Mouse (Mus musculus): ENCODE measurements around the gene 2810408A11Rik. TPM values are rescaled to one million over a fixed set of nuclear protein-coding genes. Genes with fewer than 3 reads are reported as not detected.

2810408A11Rik gene
- total RNA-seq (2012; rRNA removed) (0.69 and 0.81 TPM in 2 replicates), polyA plus RNA-seq (2012; ENCODE audit: insufficient read depth in 1 of 2, insufficient read length in 2 of 2, low read depth in 1 of 2, low replicate concordance in 2 of 2, missing spikeins in 1 of 2) (1 to 10 TPM in 1 of 2 experiments, not detected in 1; 1.3 TPM)

- Histone ChIP-seq H3K79me2 (ENCODE audit: control insufficient read depth, insufficient read depth, low read length, poor library complexity) (peaks cover 18% of the 10 kb centered on the region), H3K9ac (ENCODE audit: control insufficient read depth, low read depth, low read length, poor library complexity, severe bottlenecking) (peak within 1 kb of the TSS; percentile 81), H3K4me3 (ENCODE audit: control insufficient read depth in 1 of 2, insufficient read depth in 1 of 2, low read depth in 2 of 2, low read length in 2 of 2) (peak within 1 kb of the TSS; percentile 65 to 77), H3K27ac (ENCODE audit: control insufficient read depth, low read depth, low read length) (peak within 1 kb of the TSS; percentile 95), H3K4me1 (ENCODE audit: control insufficient read depth in 1 of 2, insufficient read depth in 2 of 2, low read length in 2 of 2) (peaks cover 0 to 13% of the 10 kb centered on the region in 2 experiments; a peak in 2 of 4 replicates), H3K36me3 (ENCODE audit: control insufficient read depth in 1 of 2, insufficient read depth in 2 of 2, low read length in 2 of 2) (peaks cover 3% of the 10 kb centered on the region in 2 experiments; a peak in 3 of 4 replicates), H3K9me3 (replicated peaks; ENCODE audit: insufficient read depth, low read length) (no peaks in the 10 kb centered on the region), H3K27me3 (ENCODE audit: control insufficient read depth in 1 of 2, insufficient read depth in 2 of 2, low read length in 2 of 2) (no peaks in the 10 kb centered on the region)
- DNase-seq (ENCODE audit: low read depth, low spot score): peak; percentile 99
- TF ChIP-seq KAT2A (conservative IDR thresholded peaks at IDR 0.05; ENCODE audit: low read depth, low read length): no peak; the same call in 1 of the 2 replicates
- TF ChIP-seq CTCF (IDR thresholded peaks at IDR 0.05 in 2 of 3, conservative IDR thresholded peaks at IDR 0.05 in 1 of 3; ENCODE audit: control insufficient read depth in 1 of 3, insufficient read depth in 1 of 3, low read depth in 2 of 3, low read length in 3 of 3, poor library complexity in 1 of 3, severe bottlenecking in 1 of 3): no peak
- TF ChIP-seq ZMIZ1 (IDR thresholded peaks at IDR 0.05; ENCODE audit: low read depth, low read length): peak; percentile 97
- no peak for TF ChIP-seq NRF1 (IDR thresholded peaks at IDR 0.05; ENCODE audit: insufficient read depth, low read depth, low read length, poor library complexity, severe bottlenecking)
- peak; percentile 75 for TF ChIP-seq TCF12 (IDR thresholded peaks at IDR 0.05; ENCODE audit: low read depth, low read length)
- TF ChIP-seq MXI1 (IDR thresholded peaks at IDR 0.05; ENCODE audit: low read depth, low read length): no peak
- no peak for TF ChIP-seq GATA1 (IDR thresholded peaks at IDR 0.05; ENCODE audit: low read depth, low read length)
- TF ChIP-seq USF1 (IDR thresholded peaks at IDR 0.05; ENCODE audit: low read depth, low read length): peak; percentile 23; the same call in 1 of the 2 replicates
- TF ChIP-seq GABPA (IDR thresholded peaks at IDR 0.05; ENCODE audit: low read depth, low read length): no peak
- no peak for TF ChIP-seq RAD21 (IDR thresholded peaks at IDR 0.05; ENCODE audit: low read depth, low read length)
- TF ChIP-seq SIN3A (IDR thresholded peaks at IDR 0.05; ENCODE audit: low read length): peak; percentile 8; the same call in 1 of the 2 replicates
- peak; percentile 92 to 99 for TF ChIP-seq POLR2A (IDR thresholded peaks at IDR 0.05; ENCODE audit: control insufficient read depth in 1 of 2, insufficient read depth in 1 of 2, low read depth in 1 of 2, low read length in 2 of 2, poor library complexity in 1 of 2)
- TF ChIP-seq EP300 (IDR thresholded peaks at IDR 0.05; ENCODE audit: low read depth in 1 of 2, low read length in 2 of 2): no peak
- no peak for TF ChIP-seq BHLHE40 (IDR thresholded peaks at IDR 0.05; ENCODE audit: borderline replicate concordance, low read depth, low read length)
- TF ChIP-seq ZNF384 (IDR thresholded peaks at IDR 0.05; ENCODE audit: low read depth, low read length): no peak
- TF ChIP-seq ZC3H11A (IDR thresholded peaks at IDR 0.05; ENCODE audit: low read depth, low read length): no peak
- no peak for TF ChIP-seq MAZ (IDR thresholded peaks at IDR 0.05; ENCODE audit: low read depth, low read length)
- peak; percentile 98 for TF ChIP-seq NELFE (IDR thresholded peaks at IDR 0.05; ENCODE audit: low read depth, low read length)
- no peak for TF ChIP-seq MAFK (IDR thresholded peaks at IDR 0.05; ENCODE audit: borderline replicate concordance, low read depth, low read length)
- no peak for TF ChIP-seq TAL1 (IDR thresholded peaks at IDR 0.05; ENCODE audit: low read length)
- TF ChIP-seq ZKSCAN1 (IDR thresholded peaks at IDR 0.05; ENCODE audit: low read depth, low read length): no peak
- no peak for TF ChIP-seq MEF2A (IDR thresholded peaks at IDR 0.05; ENCODE audit: extremely low read depth, insufficient replicate concordance, low read depth, low read length, poor library complexity, severe bottlenecking)
- peak; percentile 99 for TF ChIP-seq POLR2AphosphoS2 (IDR thresholded peaks at IDR 0.05; ENCODE audit: low read length)
- TF ChIP-seq UBTF (IDR thresholded peaks at IDR 0.05; ENCODE audit: borderline replicate concordance, insufficient read depth, low read depth, low read length): 0 out of 2 replicates have a peak, but pooled peaks have one; percentile 31
- peak; percentile 90 for TF ChIP-seq TBP (IDR thresholded peaks at IDR 0.05; ENCODE audit: low read depth, low read length)
- no peak for TF ChIP-seq MYB (IDR thresholded peaks at IDR 0.05; ENCODE audit: low read depth, low read length)
- no peak for TF ChIP-seq CHD2 (IDR thresholded peaks at IDR 0.05; ENCODE audit: low read length)
- no peak for TF ChIP-seq ELF1 (IDR thresholded peaks at IDR 0.05; ENCODE audit: low read depth, low read length)
- no peak for TF ChIP-seq SMC3 (IDR thresholded peaks at IDR 0.05; ENCODE audit: low read depth, low read length)
- no peak for TF ChIP-seq HCFC1 (IDR thresholded peaks at IDR 0.05; ENCODE audit: low read depth, low read length)
- no peak; the same call in 1 of the 2 replicates for TF ChIP-seq JUND (IDR thresholded peaks at IDR 0.05; ENCODE audit: low read depth, low read length)
- peak; percentile 98 for TF ChIP-seq CHD1 (IDR thresholded peaks at IDR 0.05; ENCODE audit: low read depth, low read length)
- TF ChIP-seq POLR2AphosphoS5 (IDR thresholded peaks at IDR 0.05; ENCODE audit: borderline replicate concordance, low read depth, low read length): no peak
- no peak for TF ChIP-seq USF2 (IDR thresholded peaks at IDR 0.05; ENCODE audit: borderline replicate concordance in 1 of 2, insufficient read depth in 1 of 2, low read depth in 1 of 2, low read length in 2 of 2)
Measured at GRCm38 (mm10) chr11:69900471-69901405, at the start of gene 2810408A11Rik, which contains the start of gene Neurl4. 2810408A11Rik (minus strand) TSS chr11:69900987. Neurl4 (plus strand) TSS chr11:69901072.
